Mouse (Mus musculus) kidney, adult 11 months (tissue): ENCODE data around the gene Me3.
A peak's percentile ranks its signal among the peaks of the same experiment; 100 is the strongest.
"Not testable (repeated sequence)": the region's sequence is repeated elsewhere in the genome, so short reads cannot be mapped to it uniquely, and the experiment has no call there.

Experiments
- DNase-seq: peaks from one replicate; pipeline ENCODE4 v3.0.0; 2022

The Me3 gene

DNA sequence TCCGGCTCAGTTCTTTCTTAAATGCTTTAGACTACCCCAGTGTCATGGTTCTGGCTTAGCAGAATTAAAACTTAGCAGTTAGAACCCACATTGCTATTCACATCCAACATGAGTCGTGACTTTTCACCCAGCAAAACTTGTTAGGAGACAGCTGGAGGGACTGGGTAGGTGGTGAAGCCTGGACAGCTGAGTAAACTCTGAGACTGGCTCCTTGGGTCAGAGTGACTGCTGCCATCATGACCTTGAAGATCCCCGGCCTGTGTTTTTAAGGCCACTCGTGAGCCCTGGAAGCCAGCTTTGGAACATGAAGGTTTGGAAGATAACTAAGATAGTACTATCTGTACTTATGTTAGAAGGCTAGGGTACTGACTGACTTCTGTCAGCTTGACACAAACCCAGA lies 35.4 kb downstream of the Me3 start:
- no peak for DNase-seq

DNA sequence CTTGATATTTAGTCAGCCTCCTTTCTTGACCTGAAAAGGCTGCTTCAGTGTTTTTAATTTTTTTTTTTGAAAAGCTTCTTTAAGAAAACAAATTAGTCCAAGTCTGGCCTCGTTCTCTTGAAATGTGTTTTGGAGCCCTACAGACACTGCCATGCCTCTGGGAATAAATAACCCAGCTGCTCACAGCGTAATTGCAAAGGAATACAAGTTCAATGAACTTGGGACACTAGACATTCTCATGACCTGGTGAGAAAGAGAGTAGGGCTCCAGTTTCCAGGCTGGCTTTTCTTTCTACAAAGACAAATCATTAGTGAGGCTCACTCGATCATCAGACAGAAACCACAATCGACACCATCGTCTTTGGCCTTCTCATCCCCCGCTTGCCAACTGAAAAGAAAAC lies 37.3 kb downstream of the Me3 start:
- peak; percentile 27 for DNase-seq

DNA sequence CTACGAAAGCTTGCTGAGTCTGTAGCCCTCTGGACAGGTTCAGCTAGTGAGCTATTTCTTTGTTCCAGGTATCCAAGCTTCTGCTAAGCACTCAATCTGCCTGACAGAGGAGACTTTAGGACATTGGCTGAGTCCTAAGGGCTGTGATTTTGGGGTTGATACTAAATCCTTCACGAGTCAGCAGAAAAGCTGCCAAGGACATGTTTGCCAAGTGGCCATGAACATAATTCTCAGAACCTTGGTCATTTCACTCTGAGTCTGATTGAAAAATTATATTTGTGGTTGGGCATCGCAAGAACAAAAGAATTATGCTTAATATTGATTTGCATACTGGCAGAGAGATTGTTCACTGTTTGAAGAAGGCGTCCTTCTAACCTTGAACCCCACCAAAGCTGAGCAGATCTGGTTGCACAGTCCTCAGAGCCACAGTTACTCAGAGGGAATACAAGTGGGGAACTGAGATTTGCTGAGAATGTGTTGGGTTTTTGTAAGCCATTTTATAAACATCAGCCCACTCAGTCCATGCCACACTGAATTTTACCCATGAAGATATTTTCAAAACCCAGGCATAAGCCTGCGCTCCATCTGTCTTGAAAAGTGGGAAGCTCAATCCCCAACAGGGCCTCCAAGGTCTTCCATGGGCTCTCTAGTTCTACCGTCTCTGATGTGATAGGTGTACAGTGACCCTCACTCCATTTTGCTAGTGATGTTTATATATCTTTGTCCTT lies 39.1 kb downstream of the Me3 start:
- DNase-seq, result no peak

DNA sequence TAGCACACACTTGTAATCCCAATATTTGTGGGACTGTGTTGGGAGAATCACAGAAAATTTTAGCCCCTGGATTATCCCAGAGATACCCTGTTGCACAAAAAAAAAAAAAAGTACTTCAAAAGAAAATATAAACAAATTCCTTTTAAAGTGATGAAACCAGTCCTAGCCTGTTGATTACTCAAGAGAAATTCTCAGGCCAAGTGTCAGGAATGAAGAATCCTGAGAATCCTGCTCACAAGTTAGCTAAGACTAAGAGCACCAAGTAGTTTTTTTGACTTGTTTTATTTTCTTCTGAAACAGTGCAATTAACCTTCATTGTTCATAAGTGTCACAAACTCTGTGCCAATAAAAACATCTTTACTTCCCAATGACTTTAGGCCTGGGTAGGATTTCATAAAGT lies 44.0 kb downstream of the Me3 start:
- DNase-seq, result no peak

DNA sequence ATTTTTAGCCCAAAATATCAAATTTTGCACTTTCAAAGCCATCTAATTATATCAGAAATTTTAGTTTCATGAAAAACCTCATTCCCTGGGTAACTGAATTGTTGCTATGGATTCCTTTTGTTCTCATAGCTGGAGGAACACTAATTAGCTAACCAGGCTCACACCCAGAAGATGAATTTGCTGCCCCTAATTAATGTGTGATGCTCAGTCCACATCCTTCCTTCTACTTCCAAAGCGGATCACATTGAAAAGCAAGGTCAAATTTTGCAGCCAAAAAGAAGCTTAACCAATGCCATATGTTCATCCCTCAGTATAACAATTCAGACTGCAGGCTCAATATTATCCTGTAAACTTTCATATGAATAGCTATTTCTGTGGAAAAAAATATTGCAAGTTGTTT lies 45.7 kb downstream of the Me3 start:
- DNase-seq, result no peak

DNA sequence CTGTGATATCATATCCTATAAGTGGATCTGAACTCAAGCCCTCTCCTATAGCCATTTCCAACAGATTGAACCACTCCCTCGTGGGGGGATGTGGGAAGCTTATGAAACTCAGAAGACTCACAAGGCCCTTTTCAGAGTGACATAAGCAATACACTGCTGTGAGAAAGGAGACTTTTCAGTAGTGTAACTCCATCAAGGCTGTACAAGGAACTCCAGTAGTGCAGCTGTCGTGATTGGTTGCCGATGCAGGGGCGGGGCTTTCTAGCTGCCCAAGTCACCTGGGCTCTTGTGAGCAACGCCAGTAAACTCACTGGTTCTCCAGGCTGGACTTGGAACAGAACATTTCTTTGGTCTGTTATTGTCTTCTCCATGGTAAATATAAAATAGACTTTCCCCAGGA lies 46.5 kb downstream of the Me3 start:
- DNase-seq, result no peak

DNA sequence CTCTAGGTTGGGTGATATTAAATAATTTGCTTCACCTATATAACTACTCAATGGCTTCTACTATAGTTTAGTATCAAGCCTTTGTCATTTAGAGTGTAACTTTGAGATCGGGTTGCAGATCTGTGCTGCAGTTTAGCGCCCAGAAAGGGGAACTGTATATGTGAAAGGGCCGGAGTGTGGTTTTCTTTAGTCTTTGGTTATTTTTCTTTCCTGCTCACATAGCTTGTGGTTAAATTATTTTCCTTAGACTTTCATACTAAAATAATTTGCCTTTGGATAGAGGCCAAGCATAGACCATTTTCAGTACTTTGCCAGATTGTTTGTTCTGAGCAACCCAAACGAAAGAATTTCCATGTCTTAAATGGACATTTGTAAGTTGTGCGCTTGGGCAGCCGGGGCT lies 46.9 kb downstream of the Me3 start:
- DNase-seq, result no peak

DNA sequence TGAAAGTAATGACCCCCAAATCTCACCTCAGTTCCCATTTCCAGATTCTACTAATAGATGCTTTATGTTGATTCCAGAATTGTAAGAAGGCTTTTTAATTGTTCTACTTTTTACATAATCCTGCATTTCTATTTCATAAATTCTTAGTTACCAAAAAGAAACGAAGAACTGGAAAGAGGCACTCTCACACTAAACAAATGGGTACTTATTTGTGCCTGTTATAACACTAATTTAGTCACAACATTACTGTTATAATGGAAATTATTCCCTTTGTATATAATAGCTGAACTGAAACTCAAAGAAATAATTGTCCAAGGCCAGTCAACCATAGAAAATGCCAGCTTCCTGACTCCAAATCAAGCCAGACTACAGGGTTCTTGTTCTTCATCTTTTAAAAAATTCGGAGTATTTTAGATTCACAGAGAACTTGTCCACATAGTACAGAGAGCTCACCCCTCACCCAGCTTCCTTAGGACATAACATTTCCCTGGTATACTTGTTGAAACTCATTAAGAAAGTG lies 47.5 kb downstream of the Me3 start:
- no peak for DNase-seq

DNA sequence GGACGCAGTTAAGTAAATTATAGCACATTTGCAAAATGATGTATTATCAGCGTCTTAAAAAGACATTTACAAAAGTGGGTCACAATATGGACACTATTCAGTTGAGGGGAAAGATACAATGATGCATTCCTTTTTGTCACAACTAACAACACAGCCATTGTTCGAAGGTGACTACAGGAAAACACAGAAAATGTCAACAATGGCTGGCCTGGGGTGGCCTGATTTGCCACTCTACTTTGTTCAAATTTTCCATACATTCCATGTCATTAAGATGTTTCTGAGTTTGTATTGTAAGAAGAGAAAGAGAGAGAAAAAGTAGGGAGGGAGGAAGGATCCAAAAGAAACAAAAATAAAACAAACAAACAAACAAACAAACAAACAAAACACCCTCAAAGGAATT lies 48.7 kb downstream of the Me3 start:
- DNase-seq, result no peak

DNA sequence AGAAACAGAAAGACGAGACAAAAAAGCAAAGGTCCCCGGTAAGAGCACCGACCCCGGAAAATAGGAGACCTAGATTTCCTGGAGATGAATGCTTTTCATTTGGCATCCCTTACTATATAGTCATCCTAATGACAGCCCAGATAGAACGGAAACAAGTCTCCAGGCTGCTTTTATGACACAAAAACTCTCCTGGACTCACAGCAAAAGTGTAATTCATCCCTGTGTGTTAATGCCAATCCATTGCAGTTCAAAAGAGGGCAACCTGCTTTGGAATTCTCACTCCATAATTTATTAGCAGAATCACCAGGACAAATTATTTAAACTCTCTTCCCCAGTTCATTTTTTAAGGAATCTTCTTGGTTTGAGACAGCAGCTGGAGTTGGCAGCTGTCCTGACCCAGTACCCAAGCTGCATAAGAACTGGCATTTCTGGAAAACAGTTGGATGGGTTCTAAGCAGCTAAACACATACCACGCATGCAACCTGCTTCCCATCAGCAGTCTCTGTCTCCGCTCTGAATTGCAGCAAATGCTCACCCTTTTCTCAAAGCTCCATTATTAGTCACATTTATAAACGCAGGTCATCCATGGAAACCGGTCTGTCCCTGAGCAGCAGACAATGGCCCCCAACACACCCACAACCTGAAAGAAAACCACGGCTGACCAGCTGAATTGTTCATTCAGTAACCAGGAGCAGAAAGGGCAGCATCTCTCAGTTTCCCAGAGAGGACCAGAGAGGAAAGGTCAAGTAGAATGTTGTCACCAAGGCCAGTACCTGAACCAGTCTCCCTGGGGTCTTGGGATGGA lies 49.7 kb downstream of the Me3 start:
- DNase-seq, result no peak

DNA sequence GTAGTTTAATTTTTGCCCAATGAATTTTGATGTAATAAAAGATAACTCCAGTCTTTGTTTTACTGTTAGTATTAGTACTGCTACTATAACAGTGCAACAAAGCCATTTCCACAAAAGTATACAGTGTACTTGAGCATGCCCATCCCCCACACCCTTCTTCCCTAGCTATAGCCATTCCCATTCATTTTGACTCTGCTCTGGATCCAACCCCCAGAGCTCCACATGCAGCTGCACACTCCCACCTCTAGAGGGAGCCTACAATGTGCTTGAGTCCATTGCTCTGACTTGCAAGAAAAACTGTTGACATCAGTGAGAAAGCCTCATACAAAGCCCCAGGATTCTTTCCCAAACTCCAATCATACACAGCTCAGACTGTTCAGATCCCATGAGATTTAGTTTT lies 66.0 kb downstream of the Me3 start:
- no peak for DNase-seq

DNA sequence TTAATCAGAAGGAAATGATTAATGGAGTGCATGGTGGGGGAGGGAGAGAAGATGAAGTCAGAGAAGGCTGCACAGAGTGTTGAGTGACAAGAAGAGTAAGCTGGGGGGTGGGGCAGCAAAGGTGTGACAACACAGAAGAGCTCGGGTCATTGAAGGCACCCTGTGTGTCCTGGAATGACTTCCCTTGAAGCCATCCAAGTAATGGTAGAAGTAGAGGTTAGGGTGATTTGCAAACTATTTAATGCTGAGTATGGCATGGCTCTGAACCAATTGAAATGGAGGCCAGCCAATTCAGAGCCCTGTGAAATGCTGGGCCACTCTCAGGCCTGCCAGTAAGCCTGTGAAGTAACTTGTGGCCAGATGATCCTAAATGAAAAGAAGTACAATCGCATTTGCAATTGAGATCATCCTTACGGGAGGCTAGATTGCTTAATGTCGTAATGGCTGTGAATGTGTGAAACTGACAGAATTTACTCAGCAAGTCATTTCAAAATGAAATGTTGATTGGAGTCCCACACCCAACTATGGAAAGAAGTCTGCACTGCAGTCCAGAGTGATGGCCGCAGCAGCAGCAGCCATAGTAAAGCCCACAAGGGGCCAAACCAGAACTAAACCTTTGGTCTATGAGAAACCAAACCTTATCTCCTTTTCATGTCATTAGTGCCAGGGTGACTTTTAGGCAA lies 67.6 kb downstream of the Me3 start:
- peak; percentile 43 for DNase-seq

DNA sequence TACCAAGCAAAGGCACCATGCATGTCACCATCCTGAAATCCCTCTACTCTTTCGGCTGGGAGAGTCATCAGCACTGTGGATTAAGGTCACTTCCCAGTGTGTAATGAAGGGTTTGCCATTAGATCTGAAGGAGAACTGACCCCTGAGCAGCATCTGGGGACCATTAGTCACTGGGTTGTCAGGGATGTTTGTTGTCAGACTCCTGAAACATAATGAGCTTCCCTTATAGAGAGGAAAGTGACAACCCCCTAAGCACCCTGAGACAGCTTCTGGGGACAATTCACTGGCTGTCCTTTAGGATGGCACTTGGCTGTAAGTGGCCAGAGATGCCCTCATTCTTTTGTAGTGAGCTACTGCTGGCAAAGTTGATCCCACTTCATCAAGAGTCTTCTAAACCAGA lies 68.3 kb downstream of the Me3 start:
- no peak for DNase-seq

DNA sequence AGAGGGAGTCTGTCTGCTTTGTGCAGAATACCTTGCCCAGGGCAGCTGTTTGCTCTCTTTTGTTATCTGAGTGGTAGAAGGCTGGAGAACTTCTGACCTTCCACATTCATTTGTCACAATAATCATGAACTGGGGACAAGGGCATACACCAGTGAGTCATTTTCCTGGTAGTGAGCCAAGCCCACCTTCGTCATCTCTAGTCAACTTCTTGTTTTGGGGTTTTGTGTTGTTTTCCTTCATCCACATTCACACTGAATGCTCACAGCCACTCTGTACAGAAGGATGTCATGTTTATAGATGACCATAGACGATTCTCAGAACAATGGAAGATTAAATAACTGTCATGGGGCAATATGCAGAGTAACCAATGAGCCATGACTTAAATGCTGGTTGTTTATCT lies 78.6 kb downstream of the Me3 start:
- DNase-seq, result no peak

DNA sequence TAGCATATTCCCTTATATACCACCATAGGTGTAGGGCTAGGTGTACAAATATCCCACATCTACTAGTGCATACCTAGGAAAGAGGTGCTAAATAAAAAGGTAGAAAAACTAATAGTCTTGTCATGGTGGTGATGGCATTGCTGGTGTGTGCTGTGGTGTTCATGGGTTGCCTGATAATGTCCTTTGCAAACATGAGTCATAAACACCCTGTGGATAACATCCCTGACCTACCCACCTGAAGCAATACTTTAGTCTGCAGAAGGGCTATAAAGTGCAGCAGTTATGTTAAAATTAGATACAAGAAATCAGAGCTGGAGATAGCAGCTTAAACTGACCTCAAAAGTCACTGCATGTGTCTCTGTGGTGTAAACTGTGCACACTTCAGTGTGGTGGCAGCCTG lies 80.9 kb downstream of the Me3 start:
- DNase-seq, result no peak

DNA sequence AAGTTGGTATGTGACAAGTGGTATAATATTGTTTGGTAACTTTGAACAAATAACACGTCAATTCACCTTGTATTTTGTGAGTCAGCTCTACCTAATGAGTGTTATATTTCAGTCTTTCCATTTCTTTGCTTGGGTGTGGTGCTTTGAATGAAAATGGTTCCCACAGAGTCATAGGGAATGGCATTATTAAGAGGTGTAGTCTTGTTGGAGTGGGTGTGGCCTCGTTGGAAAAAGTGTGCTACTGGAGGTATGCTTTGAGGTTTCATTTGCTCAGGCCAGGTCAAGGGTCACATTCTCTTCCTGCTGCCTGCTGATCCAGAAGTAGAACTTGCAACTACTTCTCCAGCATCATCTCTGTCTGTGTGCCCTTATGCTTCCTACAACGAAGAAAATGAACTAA lies 84.0 kb downstream of the Me3 start:
- DNase-seq, result no peak

DNA sequence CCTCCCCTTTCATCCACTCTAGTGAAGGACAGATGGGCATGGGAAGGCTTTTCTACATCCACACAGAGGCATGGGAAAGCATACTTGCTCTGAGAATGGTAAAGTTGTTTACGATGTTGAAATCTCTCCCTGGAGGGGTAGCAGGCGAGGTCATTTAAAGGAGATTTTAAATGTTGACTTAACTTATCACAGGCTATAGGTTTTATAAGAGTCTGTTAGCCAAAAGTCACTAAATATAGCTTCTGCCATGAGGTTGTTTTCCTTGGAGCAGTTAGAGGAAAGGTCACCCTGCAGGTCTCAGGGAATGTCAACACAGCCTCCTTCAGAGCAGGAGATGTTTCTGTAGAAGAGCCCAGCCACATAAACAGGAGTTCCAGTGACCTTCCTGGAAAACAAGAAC lies 85.3 kb downstream of the Me3 start:
- DNase-seq, result no peak

DNA sequence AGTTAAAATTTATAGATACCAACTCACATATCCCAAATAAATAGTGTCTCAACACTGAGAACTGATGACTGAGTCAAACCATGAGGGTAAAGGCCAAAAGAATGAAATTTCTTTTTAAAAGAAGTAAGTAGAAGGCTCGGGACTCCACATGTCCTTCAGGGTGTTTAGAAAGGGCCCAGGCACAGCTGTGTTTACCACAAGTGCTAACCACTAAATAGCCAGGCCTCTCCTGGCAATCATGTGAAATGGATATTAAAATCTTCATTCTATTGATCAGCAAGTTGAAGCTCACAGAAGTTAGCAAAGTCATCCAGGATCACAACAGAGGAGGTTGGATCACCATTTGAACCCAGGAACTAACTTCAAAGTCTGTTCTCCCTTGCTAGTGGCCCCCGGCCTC lies 86.1 kb downstream of the Me3 start:
- DNase-seq, result no peak

DNA sequence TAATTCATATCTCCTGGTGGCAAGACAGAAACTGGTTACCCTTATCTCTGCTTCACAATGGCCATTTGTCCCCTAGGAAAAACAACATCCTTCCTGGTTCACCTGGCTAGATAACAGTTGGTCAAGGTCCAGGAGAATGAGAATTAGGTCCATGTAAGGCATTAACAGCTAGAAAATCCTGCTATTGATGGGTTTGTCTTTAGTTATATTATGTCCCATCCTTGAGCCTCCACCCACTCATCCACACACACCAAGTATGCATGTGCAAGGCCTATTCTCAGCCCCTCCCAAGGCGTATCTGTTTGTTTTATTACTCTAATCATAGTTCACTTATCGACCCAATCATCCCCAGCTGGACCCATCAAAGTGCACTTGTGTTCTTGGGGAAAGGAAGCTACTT lies 88.1 kb downstream of the Me3 start:
- DNase-seq, result no peak

DNA sequence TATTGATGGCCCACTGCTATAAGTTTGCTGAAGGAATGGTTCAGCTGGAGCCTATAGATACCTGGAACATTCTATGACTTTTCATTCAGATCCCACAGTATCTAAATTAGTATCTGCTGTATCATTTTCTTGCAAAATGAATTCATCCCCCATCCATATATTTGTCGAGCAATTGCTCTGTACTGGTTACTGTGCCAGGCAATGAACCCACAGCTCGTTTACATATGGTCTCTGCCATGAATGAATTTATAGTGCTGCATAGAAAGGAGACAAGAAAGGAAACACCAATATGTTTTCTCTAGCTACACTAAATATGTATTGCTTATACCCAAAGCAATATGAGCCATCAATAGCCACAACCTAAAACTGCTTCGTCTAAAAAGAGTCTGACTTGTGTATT lies 94.5 kb downstream of the Me3 start:
- no peak for DNase-seq

DNA sequence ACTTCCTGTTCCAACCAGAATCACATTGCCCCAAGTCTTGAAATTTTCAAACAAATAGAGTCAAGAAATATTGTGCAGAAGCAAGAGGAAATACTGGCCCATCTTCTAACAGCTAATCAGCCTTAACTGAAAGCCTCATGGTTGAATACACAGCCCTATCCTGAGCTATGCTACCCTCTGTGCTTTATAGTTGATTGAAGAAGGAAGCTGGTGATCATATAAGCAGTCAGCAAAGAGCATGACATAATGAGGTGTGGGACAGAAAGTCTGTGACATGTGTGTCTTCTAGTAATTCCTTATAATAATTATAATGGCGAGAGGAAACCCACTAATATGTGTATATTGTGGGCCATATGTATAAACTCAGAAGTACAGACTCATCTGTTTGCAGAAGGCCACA lies 95.4 kb downstream of the Me3 start:
- no peak for DNase-seq

DNA sequence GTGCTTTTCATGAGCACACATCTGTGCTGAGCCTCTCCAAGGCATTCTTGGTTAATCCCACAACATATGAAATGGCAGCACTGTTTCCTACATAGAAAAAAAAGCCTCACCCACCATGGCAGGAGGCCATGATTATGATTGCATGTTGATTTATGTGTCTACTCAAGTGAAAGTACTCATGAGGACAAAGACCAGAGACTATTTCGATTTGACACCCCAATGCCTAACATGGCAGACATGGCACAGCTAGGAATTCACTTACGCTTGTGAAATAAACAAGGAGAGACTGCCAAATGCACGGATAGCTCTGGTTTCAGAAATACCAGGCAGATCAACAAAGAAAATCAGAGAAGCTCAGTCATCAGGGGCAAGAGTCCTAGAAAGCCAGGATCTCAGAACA lies 96.2 kb downstream of the Me3 start:
- DNase-seq, result no peak

DNA sequence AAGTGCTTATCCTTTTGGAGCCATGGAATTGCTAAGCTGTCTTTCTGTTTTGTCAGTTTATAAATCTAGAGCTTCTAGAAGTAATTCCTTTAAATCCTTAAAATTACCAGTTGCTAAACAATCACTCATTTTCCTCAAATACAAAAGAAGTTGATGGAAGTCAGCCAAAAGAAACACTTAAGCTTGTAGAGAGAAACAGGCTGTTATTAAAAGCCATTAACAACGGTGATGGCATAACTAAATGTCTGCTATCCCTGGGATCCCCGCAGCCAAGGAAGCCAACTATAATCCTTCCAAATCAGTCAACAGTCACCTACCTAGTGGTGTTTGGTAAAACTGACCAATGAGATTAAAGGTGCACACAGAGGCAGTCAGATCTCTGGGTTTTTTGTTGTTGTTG lies 98.3 kb downstream of the Me3 start:
- no peak for DNase-seq

DNA sequence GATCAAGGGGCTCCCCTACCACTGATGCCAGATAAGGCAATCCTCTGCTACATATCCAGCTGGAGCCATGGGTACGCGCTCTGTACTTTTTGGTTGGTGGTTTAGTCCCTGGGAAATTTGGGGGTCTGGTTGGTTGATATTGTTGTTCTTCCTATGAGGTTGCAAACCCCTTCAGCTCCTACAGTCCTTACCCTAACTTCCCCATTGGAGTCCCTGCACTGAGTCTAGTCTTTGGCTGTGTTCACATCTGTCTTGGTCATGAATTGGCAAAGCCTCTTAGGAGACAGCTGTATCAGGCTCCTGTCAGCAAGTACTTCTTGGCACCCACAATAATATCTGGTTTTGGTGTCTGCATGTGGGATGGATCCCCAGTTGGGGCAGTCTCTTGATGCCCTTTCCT lies 98.9 kb downstream of the Me3 start:
- DNase-seq, result not testable (repeated sequence)
